Comparison of ENCODE assay signal across 11 mouse cellular contexts in genomic region chrX:164245714-164246113, GRCm38 (mm10). TPM values are rescaled to one million over a fixed set of nuclear protein-coding genes. Genes with fewer than 3 reads are reported as not detected.
DNase-seq lines count a peak whose midpoint lies in the region; ATAC-seq and TF ChIP-seq lines count a peak whose summit lies in the region.
"Had no signal": no experiment of that assay in that cellular context is flagged by ENCODE, and none has a peak within 500 bp of the region (broad histone marks: within the 10 kb centered on the region; RNA-seq: fewer than 3 reads in every experiment).

No protein-coding gene starts in this region.

- H3K4me3 ChIP-seq in midbrain, embryonic 11.5 days (ENCODE audit: low read depth, low read length): no peak overlapping the region
- no peak overlapping the region for H3K4me3 ChIP-seq in midbrain, postnatal 0 days (ENCODE audit: low read depth, low read length)
- no peak overlapping the region for H3K4me3 ChIP-seq in forebrain, embryonic 12.5 days (replicated peaks)
- no peak overlapping the region for H3K4me3 ChIP-seq in limb, embryonic 12.5 days (replicated peaks)
- no peak overlapping the region for H3K4me3 ChIP-seq in stomach, embryonic 16.5 days (replicated peaks; ENCODE audit: low read length)
- H3K4me3 ChIP-seq: limb, embryonic 13.5 days had no signal

- H3K9ac ChIP-seq in midbrain, embryonic 11.5 days (ENCODE audit: low read length): no peak overlapping the region
- no peak overlapping the region for H3K9ac ChIP-seq in midbrain, postnatal 0 days (replicated peaks; ENCODE audit: low read length, poor library complexity, severe bottlenecking)
- no peak overlapping the region for H3K9ac ChIP-seq in forebrain, embryonic 12.5 days
- H3K9ac ChIP-seq in limb, embryonic 12.5 days (replicated peaks): no peak overlapping the region
- H3K9ac ChIP-seq in stomach, embryonic 16.5 days (ENCODE audit: low read length): no peak overlapping the region
- H3K9ac ChIP-seq: limb, embryonic 13.5 days had no signal

- H3K27ac ChIP-seq in midbrain, embryonic 11.5 days (ENCODE audit: low read depth, low read length): no peak overlapping the region
- H3K27ac ChIP-seq in midbrain, postnatal 0 days (ENCODE audit: low read depth, low read length): no peak overlapping the region
- no peak overlapping the region for H3K27ac ChIP-seq in forebrain, embryonic 12.5 days
- H3K27ac ChIP-seq in limb, embryonic 12.5 days: peak overlapping the region; percentile 50; the same call in 1 of the 2 replicates
- no peak overlapping the region for H3K27ac ChIP-seq in stomach, embryonic 16.5 days (ENCODE audit: low read length)
- H3K27ac ChIP-seq: limb, embryonic 13.5 days had no signal

- no peak for TF ChIP-seq CTCF in midbrain, postnatal 0 days (IDR thresholded peaks at IDR 0.05)

- peak; percentile 75 for ATAC-seq in midbrain, embryonic 11.5 days (ENCODE audit: low FRiP score)
- no peak for ATAC-seq in midbrain, postnatal 0 days (ENCODE audit: low FRiP score)
- ATAC-seq in forebrain, embryonic 12.5 days (ENCODE audit: low FRiP score): peak; percentile 68
- ATAC-seq in limb, embryonic 12.5 days (ENCODE audit: insufficient number of reproducible peaks, insufficient read depth, low FRiP score, low TSS enrichment, low read depth): no peak
- peak; percentile 66; the same call in 1 of the 2 replicates for ATAC-seq in stomach, embryonic 16.5 days (ENCODE audit: insufficient read depth, low FRiP score)
- ATAC-seq in erythroid progenitor cell, adult 5-6 weeks (replicated peaks; ENCODE audit: low FRiP score, poor library complexity, severe bottlenecking): no peak
- no peak for ATAC-seq in inflammation-experienced regulatory T-cells, adult 6 months
- ATAC-seq: Patski had no signal

- 14% methylated on average over 5 of the region's 5 CpGs for WGBS in midbrain, embryonic 11.5 days
- WGBS in midbrain, postnatal 0 days: 19% methylated on average over 5 of the region's 5 CpGs
- WGBS in forebrain, embryonic 12.5 days: 18% methylated on average over 5 of the region's 5 CpGs
- WGBS in limb, embryonic 12.5 days: 39% methylated on average over 5 of the region's 5 CpGs
- WGBS in stomach, embryonic 16.5 days: 22% methylated on average over 5 of the region's 5 CpGs

- no peaks in the 10 kb centered on the region; the same call in 1 of the 2 replicates for H3K4me1 ChIP-seq in midbrain, embryonic 11.5 days (ENCODE audit: control insufficient read depth, insufficient read depth, low read length)
- H3K4me1 ChIP-seq in midbrain, postnatal 0 days (ENCODE audit: insufficient read depth, low read length): no peaks in the 10 kb centered on the region
- no peaks in the 10 kb centered on the region for H3K4me1 ChIP-seq in forebrain, embryonic 12.5 days
- no peaks in the 10 kb centered on the region for H3K4me1 ChIP-seq in limb, embryonic 12.5 days (replicated peaks)
- H3K4me1 ChIP-seq in stomach, embryonic 16.5 days (ENCODE audit: control insufficient read depth, insufficient read depth, low read length): no peaks in the 10 kb centered on the region

- no peaks in the 10 kb centered on the region for H3K9me3 ChIP-seq in midbrain, embryonic 11.5 days (ENCODE audit: control insufficient read depth, low read length)
- H3K9me3 ChIP-seq in midbrain, postnatal 0 days (ENCODE audit: low read length): no peaks in the 10 kb centered on the region
- H3K9me3 ChIP-seq in forebrain, embryonic 12.5 days: no peaks in the 10 kb centered on the region
- H3K9me3 ChIP-seq in limb, embryonic 12.5 days: no peaks in the 10 kb centered on the region
- no peaks in the 10 kb centered on the region for H3K9me3 ChIP-seq in stomach, embryonic 16.5 days (replicated peaks; ENCODE audit: control insufficient read depth, low read length)
- H3K9me3 ChIP-seq: limb, embryonic 13.5 days had no signal

- peak; percentile 83 for DNase-seq in midbrain, embryonic 11.5 days (ENCODE audit: low spot score, missing footprints)
- no peak for DNase-seq in midbrain, postnatal 0 days (ENCODE audit: low spot score)
- no peak for DNase-seq in cerebellum, postnatal 10 days
- DNase-seq: kidney, adult 2 months had no signal

- H3K27me3 ChIP-seq in midbrain, embryonic 11.5 days (ENCODE audit: control insufficient read depth, insufficient read depth, low read length): peaks cover 2% of the 10 kb centered on the region; the same call in 1 of the 2 replicates
- H3K27me3 ChIP-seq in midbrain, postnatal 0 days (ENCODE audit: insufficient read depth, low read length): no peaks in the 10 kb centered on the region
- peaks cover 21% of the 10 kb centered on the region for H3K27me3 ChIP-seq in forebrain, embryonic 12.5 days
- H3K27me3 ChIP-seq in limb, embryonic 12.5 days: peaks cover 15% of the 10 kb centered on the region
- H3K27me3 ChIP-seq in stomach, embryonic 16.5 days (ENCODE audit: control insufficient read depth, insufficient read depth, low read length): peaks cover 4% of the 10 kb centered on the region; the same call in 1 of the 2 replicates

- 0 out of 2 replicates have a peak overlapping the region, but pooled peaks have one; percentile 7 for H3K4me2 ChIP-seq in midbrain, embryonic 11.5 days
- H3K4me2 ChIP-seq in midbrain, postnatal 0 days (ENCODE audit: low read depth, low read length, poor library complexity, severe bottlenecking): no peak overlapping the region
- H3K4me2 ChIP-seq in forebrain, embryonic 12.5 days: peak overlapping the region; percentile 30
- H3K4me2 ChIP-seq in limb, embryonic 12.5 days: no peak overlapping the region
- no peak overlapping the region for H3K4me2 ChIP-seq in stomach, embryonic 16.5 days (ENCODE audit: low read depth, low read length)
- H3K4me2 ChIP-seq: limb, embryonic 13.5 days had no signal

- no peaks in the 10 kb centered on the region for H3K36me3 ChIP-seq in midbrain, embryonic 11.5 days (ENCODE audit: control insufficient read depth, insufficient read depth, low read length)
- no peaks in the 10 kb centered on the region for H3K36me3 ChIP-seq in midbrain, postnatal 0 days (ENCODE audit: insufficient read depth, low read length)
- no peaks in the 10 kb centered on the region for H3K36me3 ChIP-seq in forebrain, embryonic 12.5 days (replicated peaks)
- H3K36me3 ChIP-seq in limb, embryonic 12.5 days: no peaks in the 10 kb centered on the region
- no peaks in the 10 kb centered on the region for H3K36me3 ChIP-seq in stomach, embryonic 16.5 days (ENCODE audit: control insufficient read depth, insufficient read depth, low read length)
- H3K36me3 ChIP-seq: limb, embryonic 13.5 days had no signal

RNA-seq across cellular contexts. Expression of gene Bmx, which starts 12.3 kb away (rescaled TPM):
- polyA plus RNA-seq in midbrain, embryonic 11.5 days (2014; fragmentation: Nextera tagmentation; extraction: Ambion mirVana): 0.52 and 0.66 TPM in 2 replicates
- 0.42 and 0.93 TPM in 2 replicates for total RNA-seq in midbrain, postnatal 0 days (2014; rRNA removed)
- 0.48 and 0.58 TPM in 2 replicates for polyA plus RNA-seq in midbrain, postnatal 0 days (2015; fragmentation: Nextera tagmentation; extraction: Ambion mirVana)
- 0.08 and 0.15 TPM in 2 replicates for polyA plus RNA-seq in forebrain, embryonic 12.5 days (2016; fragmentation: Nextera tagmentation; extraction: Ambion mirVana)
- polyA plus RNA-seq in limb, embryonic 12.5 days (2016; fragmentation: Nextera tagmentation; extraction: Ambion mirVana): 0.24 and 0.58 TPM in 2 replicates
- 0.70 and 0.89 TPM in 2 replicates for polyA plus RNA-seq in stomach, embryonic 16.5 days (2015; fragmentation: Nextera tagmentation; extraction: Ambion mirVana)
- total RNA-seq in erythroid progenitor cell, adult 5-6 weeks (2015; ENCODE audit: low replicate concordance): 2.5 TPM in 1 of 2 replicates, not detected in the other
- total RNA-seq in erythroid progenitor cell, adult 5-6 weeks (2017; ENCODE audit: low replicate concordance): 0.61 and 3.9 TPM in 2 replicates
- not detected for polyA plus RNA-seq in inflammation-experienced regulatory T-cells, adult 6 months (2017; shearing (Covaris generic))
- polyA plus RNA-seq: Patski had no signal

RNA-seq across cellular contexts. Expression of gene Pir, which starts 23.5 kb away (rescaled TPM):
- 6.4 and 6.7 TPM in 2 replicates for polyA plus RNA-seq in midbrain, embryonic 11.5 days (2014; fragmentation: Nextera tagmentation; extraction: Ambion mirVana)
- 0.55 and 1.1 TPM in 2 replicates for total RNA-seq in midbrain, postnatal 0 days (2014; rRNA removed)
- polyA plus RNA-seq in midbrain, postnatal 0 days (2015; fragmentation: Nextera tagmentation; extraction: Ambion mirVana): 3.2 and 5.6 TPM in 2 replicates
- 5.6 and 6.1 TPM in 2 replicates for polyA plus RNA-seq in forebrain, embryonic 12.5 days (2016; fragmentation: Nextera tagmentation; extraction: Ambion mirVana)
- 7.1 and 8.6 TPM in 2 replicates for polyA plus RNA-seq in limb, embryonic 12.5 days (2016; fragmentation: Nextera tagmentation; extraction: Ambion mirVana)
- polyA plus RNA-seq in stomach, embryonic 16.5 days (2015; fragmentation: Nextera tagmentation; extraction: Ambion mirVana): 10.5 and 10.9 TPM in 2 replicates
- 27.7 and 32.1 TPM in 2 replicates for total RNA-seq in erythroid progenitor cell, adult 5-6 weeks (2015; ENCODE audit: low replicate concordance)
- 37.7 and 38.7 TPM in 2 replicates for total RNA-seq in erythroid progenitor cell, adult 5-6 weeks (2017; ENCODE audit: low replicate concordance)
- not detected for polyA plus RNA-seq in inflammation-experienced regulatory T-cells, adult 6 months (2017; shearing (Covaris generic))
- polyA plus RNA-seq: Patski had no signal

Comparison
In these comparisons a context has a peak if more than half of its experiments do, and no peak if none do; other contexts are left out.
1. ATAC-seq: peak in midbrain, embryonic 11.5 days (single experiment), forebrain, embryonic 12.5 days (single experiment) and stomach, embryonic 16.5 days (single experiment); none in midbrain, postnatal 0 days (single experiment), limb, embryonic 12.5 days (single experiment), erythroid progenitor cell, adult 5-6 weeks (single experiment) and inflammation-experienced regulatory T-cells, adult 6 months (single experiment).
2. H3K4me2 ChIP-seq: peak in midbrain, embryonic 11.5 days (single experiment) and forebrain, embryonic 12.5 days (single experiment); none in midbrain, postnatal 0 days (single experiment), limb, embryonic 12.5 days (single experiment) and stomach, embryonic 16.5 days (single experiment).